Mouse (Mus musculus): Measurements from ENCODE around the gene Slc27a3.

DNA sequence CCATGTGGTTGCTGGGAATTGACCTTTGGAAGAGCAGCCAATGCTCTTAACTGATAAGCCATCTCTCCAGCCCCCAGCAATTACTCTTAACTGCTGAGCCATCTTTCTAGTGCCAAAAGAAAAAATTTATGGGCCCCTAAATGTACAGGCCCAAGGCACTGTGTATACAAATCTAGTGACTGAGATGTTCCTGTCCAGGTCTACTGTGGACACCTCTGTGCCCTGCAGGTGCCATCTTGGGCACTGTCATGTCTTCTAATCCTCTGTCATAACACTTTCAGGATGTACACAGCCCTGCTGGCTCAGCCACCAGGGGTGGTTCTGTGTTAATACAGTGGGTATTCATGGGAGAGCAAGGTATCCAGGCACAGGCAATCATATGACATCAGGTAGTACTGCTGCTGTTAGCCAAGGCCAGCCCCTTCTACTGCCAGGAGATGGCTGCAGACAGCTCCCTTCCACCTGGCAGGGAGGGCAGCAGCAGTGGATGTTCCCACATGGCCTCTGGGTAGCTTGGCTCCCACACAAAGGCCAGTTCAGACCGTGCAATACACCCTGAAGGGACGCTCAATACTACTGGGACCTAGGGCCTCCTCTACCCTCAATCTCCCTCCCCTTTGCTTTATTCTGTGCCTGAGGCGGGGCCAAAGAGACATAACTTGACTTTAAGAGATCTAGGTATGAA lies 14.0 kb downstream of the Slc27a3 start:
- TF ChIP-seq POLR2A (IDR thresholded peaks at IDR 0.05; ENCODE audit: borderline replicate concordance, extremely low read depth, insufficient read depth, insufficient read length, poor library complexity, severe bottlenecking) = no peak
- TF ChIP-seq CTCF (IDR thresholded peaks at IDR 0.05; ENCODE audit: borderline replicate concordance, extremely low read depth, insufficient read depth, insufficient read length) = no peak

Measured in brain, embryonic 14.5 days (tissue).